Mouse (Mus musculus) heart, adult 2 months (tissue): ENCODE results near the gene Stk4. TPM values are rescaled to one million over a fixed set of nuclear protein-coding genes. Genes with fewer than 3 reads are reported as not detected.

Source experiments
- DNase-seq, 2 experiments: peaks; one replicate each; pipeline ENCODE4 v3.0.0; 2021
- H3K27ac ChIP-seq: fragments of 200-600 bp; 2 replicates; pipeline ENCODE4 v1.8.1; 2022
- H3K27me3 ChIP-seq: fragments of 200-500 bp; 2 replicates; pipeline ENCODE4 v1.6.1; 2012; ENCODE audit warnings: mild to moderate bottlenecking, low read length, inconsistent platforms, mixed read lengths; ENCODE audit not compliant: control insufficient read depth, insufficient read depth
- H3K36me3 ChIP-seq: fragments of 200-500 bp; 2 replicates; pipeline ENCODE4 v1.6.1; 2012; ENCODE audit warnings: low read length, inconsistent platforms; ENCODE audit not compliant: control insufficient read depth, insufficient read depth
- H3K4me1 ChIP-seq: fragments of 200-500 bp; 2 replicates; pipeline ENCODE4 v1.6.1; 2011; ENCODE audit warnings: low read length; ENCODE audit not compliant: control insufficient read depth, insufficient read depth
- H3K4me3 ChIP-seq: fragments of 200-600 bp; 2 replicates; pipeline ENCODE4 v1.8.1; 2022
- H3K79me2 ChIP-seq: fragments of 200-500 bp; replicated peaks from 2 replicates; pipeline ENCODE4 v1.6.1; 2012; ENCODE audit warnings: mild to moderate bottlenecking, inconsistent platforms, low read length, moderate library complexity, mixed read lengths; ENCODE audit not compliant: control insufficient read depth, insufficient read depth
- H3K9ac ChIP-seq: fragments of 200-500 bp; 2 replicates; pipeline ENCODE4 v1.6.1; 2012; ENCODE audit warnings: low read depth, mild to moderate bottlenecking, control low read depth, inconsistent platforms, low read length, mixed read lengths
- CTCF ChIP-seq: fragments of 200-600 bp; IDR thresholded peaks from 2 replicates; pipeline ENCODE4 v1.8.1; 2022; ENCODE audit warnings: antibody characterized with exemption, mild to moderate bottlenecking, moderate library complexity
- EP300 ChIP-seq: fragments of 200-500 bp; IDR thresholded peaks from 2 replicates; pipeline ENCODE4 v1.6.1; 2011; ENCODE audit warnings: low read depth, low read length, control low read depth; ENCODE audit not compliant: insufficient read depth
- POLR2A ChIP-seq: fragments of 200-500 bp; IDR thresholded peaks from 2 replicates; pipeline ENCODE4 v1.6.1; 2011; ENCODE audit warnings: mild to moderate bottlenecking, low read depth, low read length, control low read depth; ENCODE audit not compliant: insufficient read depth
- WGBS: fragments of 180-500 bp; shearing (Covaris S2); methylation state at CpG from one replicate; pipeline ENCODE4 v1.1.7; 2018; 5-methylcytosine and 5-hydroxymethylcytosine counted together
- intact Hi-C: fragments of 180-260 bp; cut with DNase I; formaldehyde crosslinking; loops from one replicate; pipeline ENCODE4 v1.15.1; 2025
- long read RNA-seq: library from polyadenylated mRNA; stranded (forward); transcript quantifications from one replicate; pipeline ENCODE4 v2.0.0, GENCODE M21; 2021
- polyA plus RNA-seq: library from polyadenylated mRNA; depleted of rRNA; stranded (reverse); fragments of >200 nt; gene quantifications from 2 replicates; pipeline ENCODE4 v1.2.3, GENCODE M21; 2012; rRNA removed
- total RNA-seq, 2 experiments: library from RNA; stranded (reverse); gene quantifications; 2 replicates each; pipeline ENCODE4 v1.2.3; 2021

Stk4 gene
- 10 to 100 TPM; 14.3 to 14.7 TPM for total RNA-seq
- 6.4 and 10.7 TPM in 2 replicates for polyA plus RNA-seq
- long read RNA-seq, full-length matches to known transcripts: 4 of 8 reads
- long read RNA-seq, partial matches to known transcripts: 1 of 8 reads
- long read RNA-seq, other reads (novel, unspliced or antisense): 3 of 8 reads

DNA sequence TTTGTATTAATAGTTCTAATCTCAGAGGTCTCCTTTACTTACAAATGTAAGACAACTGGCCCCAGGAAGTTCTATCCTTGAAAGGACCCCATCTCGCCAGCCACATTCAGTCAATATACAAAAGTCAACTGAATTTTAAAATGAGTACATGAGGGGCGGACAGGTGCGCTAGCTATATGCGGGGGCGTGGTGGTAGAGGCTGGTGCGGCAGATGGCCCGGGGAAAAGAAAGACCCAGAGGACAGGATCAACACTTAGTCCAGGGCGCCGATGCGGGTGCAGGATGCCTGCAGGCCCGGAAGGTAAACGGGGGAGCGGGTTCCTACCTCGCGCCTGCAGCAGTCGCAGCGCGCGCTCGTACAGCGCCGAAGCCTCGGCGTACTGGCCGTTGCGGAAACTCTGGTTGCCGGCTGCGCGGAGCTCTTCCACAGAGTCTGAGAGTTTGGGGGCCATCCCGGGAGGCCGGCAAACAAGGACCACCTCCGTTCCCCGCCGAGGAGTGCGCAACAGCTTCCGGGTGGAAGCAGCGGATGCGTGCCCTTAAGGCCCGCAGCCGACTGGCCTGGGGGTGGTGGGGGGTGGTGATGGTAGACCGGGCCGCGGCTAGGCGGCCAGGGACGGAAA, at the start of gene Stk4:
Gene Stk4, plus strand, starts transcription at position 181 of the 623 bp plus-strand sequence.
- intact Hi-C loops: loop anchor here (5.0 kb wide), 1 partner anchor 78 kb away; the partner anchor contains the start of gene Ywhab
- peaks cover 5% of the 10 kb centered on the region for H3K36me3 ChIP-seq
- H3K27ac ChIP-seq: peak within 1 kb of the TSS; percentile 91
- no peak for TF ChIP-seq EP300
- no peak for TF ChIP-seq POLR2A
- TF ChIP-seq CTCF: no peak
- H3K4me1 ChIP-seq: peaks cover 4% of the 10 kb centered on the region
- H3K27me3 ChIP-seq: no peaks in the 10 kb centered on the region
- WGBS: 1% methylated on average over 45 of the region's 45 CpGs
- peak within 1 kb of the TSS; percentile 79 for H3K9ac ChIP-seq
- no peak for DNase-seq
- H3K79me2 ChIP-seq: peaks cover 7% of the 10 kb centered on the region
- peak within 1 kb of the TSS; percentile 98 for H3K4me3 ChIP-seq

DNA sequence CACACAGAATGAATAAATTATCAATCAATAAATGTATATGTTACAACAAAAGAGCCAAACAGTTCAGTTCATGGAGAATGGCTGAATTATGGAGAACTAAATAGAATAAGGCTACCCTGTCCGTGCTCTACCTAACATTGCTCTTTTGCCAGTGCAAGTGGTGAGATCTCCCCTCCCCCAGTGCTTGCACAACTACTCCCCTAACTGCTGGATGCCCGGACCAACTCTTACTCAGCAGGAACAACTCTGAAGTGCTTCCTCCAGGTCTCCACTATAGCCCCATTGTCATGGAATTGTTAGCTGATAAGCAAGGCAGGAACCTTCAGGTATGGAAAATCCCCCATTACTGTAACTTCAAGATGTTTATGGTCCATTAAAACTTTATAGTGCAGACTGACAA, 48.0 kb upstream of the Stk4 start:
- Histone ChIP-seq H3K27ac (no peak overlapping the region), H3K79me2 (no peaks in the 10 kb centered on the region), H3K27me3 (no peaks in the 10 kb centered on the region), H3K4me3 (no peak overlapping the region), H3K36me3 (no peaks in the 10 kb centered on the region), H3K9ac (no peak overlapping the region), H3K4me1 (no peaks in the 10 kb centered on the region)
- DNase-seq: no peak
- 48% methylated on average over 2 of the region's 2 CpGs for WGBS
- TF ChIP-seq POLR2A: no peak
- no peak for TF ChIP-seq CTCF
- TF ChIP-seq EP300: no peak
- intact Hi-C loops: no loop called here

DNA sequence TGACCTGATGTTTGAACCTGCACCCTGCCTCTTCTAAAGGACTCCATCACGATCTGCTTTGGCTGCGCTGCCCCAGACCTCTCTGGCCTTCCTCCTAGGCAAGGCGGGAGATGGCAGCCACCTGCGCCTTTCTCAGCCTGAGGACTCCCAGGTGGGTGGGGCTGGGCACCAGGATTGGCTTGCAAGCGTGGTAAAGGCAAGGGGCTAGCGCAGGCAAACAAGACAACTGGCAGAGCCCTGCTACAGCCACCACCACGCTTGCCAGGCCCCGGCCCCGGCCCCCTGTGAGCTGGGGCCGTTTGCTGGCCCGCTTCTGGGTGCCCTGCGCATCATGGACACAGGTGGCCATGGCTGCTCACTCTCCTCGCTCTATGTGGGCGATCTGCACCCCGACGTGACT, 45.0 kb upstream of the Stk4 start, which contains the start of gene Pabpc1l:
Gene Pabpc1l, plus strand, starts transcription at position 301 of the 400 bp plus-strand sequence.
- Histone ChIP-seq H3K4me1 (no peaks in the 10 kb centered on the region), H3K27ac (no peak within 1 kb of the TSS), H3K27me3 (no peaks in the 10 kb centered on the region), H3K36me3 (no peaks in the 10 kb centered on the region), H3K9ac (no peak within 1 kb of the TSS), H3K4me3 (no peak within 1 kb of the TSS), H3K79me2 (no peaks in the 10 kb centered on the region)
- intact Hi-C loops: no loop called here
- no peak for TF ChIP-seq EP300
- no peak for TF ChIP-seq POLR2A
- TF ChIP-seq CTCF: no peak
- no peak for DNase-seq
- WGBS: 85% methylated on average over 16 of the region's 16 CpGs

GRCm38 (mm10) chr2:164031147-164031546, 39.0 kb upstream of the Stk4 start:
- DNase-seq: no peak
- Histone ChIP-seq H3K4me3 (no peak overlapping the region), H3K79me2 (no peaks in the 10 kb centered on the region), H3K9ac (no peak overlapping the region), H3K36me3 (no peaks in the 10 kb centered on the region), H3K27me3 (no peaks in the 10 kb centered on the region), H3K4me1 (no peaks in the 10 kb centered on the region), H3K27ac (no peak overlapping the region)
- TF ChIP-seq EP300: no peak
- no peak for TF ChIP-seq POLR2A
- TF ChIP-seq CTCF: no peak
- WGBS: 65% methylated on average over 10 of the region's 10 CpGs
- intact Hi-C loops: no loop called here

- intact Hi-C loops: no loop called here
- Histone ChIP-seq H3K27me3 (no peaks in the 10 kb centered on the region), H3K36me3 (no peaks in the 10 kb centered on the region), H3K4me3 (no peak overlapping the region), H3K4me1 (no peaks in the 10 kb centered on the region), H3K79me2 (no peaks in the 10 kb centered on the region), H3K27ac (no peak overlapping the region), H3K9ac (no peak overlapping the region)
- TF ChIP-seq CTCF: no peak
- TF ChIP-seq POLR2A: no peak
- TF ChIP-seq EP300: no peak
- DNase-seq: no peak
- 96% methylated on average over 3 of the region's 3 CpGs for WGBS
Measured at GRCm38 (mm10) chr2:164032973-164033372, 37.1 kb upstream of the Stk4 start.

DNA sequence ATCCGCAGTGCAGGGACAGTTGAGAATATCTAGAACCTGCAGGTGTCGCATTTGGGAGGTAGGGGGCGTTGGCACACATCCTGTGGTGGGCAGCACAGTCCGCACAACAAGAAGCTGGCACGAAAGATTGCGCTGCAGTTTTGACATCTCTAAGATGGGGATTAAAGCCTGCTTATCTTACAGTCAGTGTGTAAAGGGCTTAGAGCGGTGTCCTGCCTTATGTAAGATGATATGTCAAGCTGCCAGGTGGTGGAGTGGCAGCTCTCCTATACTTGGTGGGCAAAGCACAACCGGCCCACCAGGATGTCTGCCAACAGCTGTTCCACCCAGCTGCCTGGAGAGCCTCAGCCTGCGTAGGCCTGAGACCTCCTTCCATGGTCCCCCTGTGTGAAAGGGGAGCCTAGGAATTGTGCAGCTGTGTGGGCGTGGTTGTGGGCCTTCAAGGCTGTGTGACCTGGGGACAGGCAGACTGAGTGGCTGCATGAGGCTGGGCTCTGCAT, 33.6 kb upstream of the Stk4 start:
- Histone ChIP-seq H3K9ac (no peak overlapping the region), H3K79me2 (no peaks in the 10 kb centered on the region), H3K4me3 (no peak overlapping the region), H3K27ac (no peak overlapping the region), H3K4me1 (no peaks in the 10 kb centered on the region), H3K27me3 (no peaks in the 10 kb centered on the region), H3K36me3 (no peaks in the 10 kb centered on the region)
- intact Hi-C loops: no loop called here
- DNase-seq: no peak
- WGBS: 45% methylated on average over 10 of the region's 10 CpGs
- TF ChIP-seq POLR2A (no peak), EP300 (no peak), CTCF (no peak)
